Mouse (Mus musculus) liver, embryonic 11.5 days (tissue): Measurements from ENCODE around the gene Lmo4. TPM values are rescaled to one million over a fixed set of nuclear protein-coding genes. Genes with fewer than 3 reads are reported as not detected.

ENCODE experiments used
- ATAC-seq: fragments of 200-750 bp; cut with Nextera tagmentation; replicated peaks from 2 replicates; pipeline ENCODE4 v1.8.0; 2017; ENCODE audit warnings: moderate number of reproducible peaks, mild to moderate bottlenecking, moderate TSS enrichment, moderate library complexity; ENCODE audit not compliant: low FRiP score
- DNase-seq: peaks from one replicate; pipeline ENCODE4 v3.0.0-alpha.2; 2017; ENCODE audit warnings: low spot score
- H3K27ac ChIP-seq: fragments of 300-500 bp; sonication (generic); 2 replicates; pipeline ENCODE4 v1.5.1; 2014; ENCODE audit warnings: mild to moderate bottlenecking, low read depth, low read length, control low read depth
- H3K27me3 ChIP-seq: fragments of 300-500 bp; sonication (generic); replicated peaks from 2 replicates; pipeline ENCODE4 v1.6.1; 2014; ENCODE audit warnings: low read length, mixed read lengths; ENCODE audit not compliant: control insufficient read depth, insufficient read depth
- H3K36me3 ChIP-seq: fragments of 300-500 bp; sonication (generic); 2 replicates; pipeline ENCODE4 v1.6.1; 2014; ENCODE audit warnings: mild to moderate bottlenecking, low read length, moderate library complexity, mixed read lengths; ENCODE audit not compliant: control insufficient read depth, insufficient read depth
- H3K4me1 ChIP-seq: fragments of 300-500 bp; sonication (generic); replicated peaks from 2 replicates; pipeline ENCODE4 v1.6.1; 2014; ENCODE audit warnings: low read length, mixed read lengths; ENCODE audit not compliant: control insufficient read depth, insufficient read depth
- H3K4me2 ChIP-seq: fragments of 300-500 bp; sonication (generic); 2 replicates; pipeline ENCODE4 v1.6.1; 2014; ENCODE audit warnings: mild to moderate bottlenecking, control low read depth, moderate library complexity
- H3K4me3 ChIP-seq: fragments of 300-500 bp; sonication (generic); 2 replicates; pipeline ENCODE4 v1.5.1; 2014; ENCODE audit warnings: low read depth, low read length, control low read depth
- H3K9ac ChIP-seq: fragments of 300-500 bp; sonication (generic); 2 replicates; pipeline ENCODE4 v1.6.1; 2014; ENCODE audit warnings: low read depth, low read length, control low read depth
- H3K9me3 ChIP-seq: fragments of 300-500 bp; sonication (generic); 2 replicates; pipeline ENCODE4 v1.6.1; 2016; ENCODE audit warnings: low read length, inconsistent platforms, mixed read lengths; ENCODE audit not compliant: control insufficient read depth
- WGBS: fragments of 180-500 bp; shearing (Covaris S2); extraction: QIAGEN DNeasy Blood & Tissue Kit; methylation state at CpG from one replicate; pipeline ENCODE4 v1.1.7; 2014; 5-methylcytosine and 5-hydroxymethylcytosine counted together
- polyA plus RNA-seq: library from polyadenylated mRNA; unstranded; fragments of >200 nt; fragmentation: Nextera tagmentation; extraction: Ambion mirVana; gene quantifications from 2 replicates; pipeline ENCODE4 v1.2.1, GENCODE M21; 2014

Gene Lmo4
- polyA plus RNA-seq, 1 experiment from 2014 or later: 43.4 TPM

- ATAC-seq (no peak), DNase-seq (no peak)
- no peaks in the 10 kb centered on the region for H3K4me1 ChIP-seq
- 84% methylated on average over 8 of the region's 8 CpGs for WGBS
- no peaks in the 10 kb centered on the region for H3K36me3 ChIP-seq
- no peak overlapping the region for H3K9ac ChIP-seq
- no peak overlapping the region for H3K27ac ChIP-seq
- no peaks in the 10 kb centered on the region for H3K27me3 ChIP-seq
- H3K9me3 ChIP-seq: no peaks in the 10 kb centered on the region
- no peak overlapping the region for H3K4me3 ChIP-seq
- no peak overlapping the region for H3K4me2 ChIP-seq
These were observed 38.4 kb downstream of the Lmo4 start for GRCm38 (mm10) chr3:144166439-144167155.

- Histone ChIP-seq H3K27ac (no peak overlapping the region), H3K27me3 (no peaks in the 10 kb centered on the region), H3K9me3 (no peaks in the 10 kb centered on the region), H3K36me3 (no peaks in the 10 kb centered on the region), H3K9ac (no peak overlapping the region), H3K4me3 (no peak overlapping the region), H3K4me2 (no peak overlapping the region), H3K4me1 (no peaks in the 10 kb centered on the region)
- WGBS: 77% methylated on average over 12 of the region's 12 CpGs
- DNase-seq (no peak), ATAC-seq (no peak)
These were observed 39.6 kb downstream of the Lmo4 start for GRCm38 (mm10) chr3:144165439-144165838.

DNA sequence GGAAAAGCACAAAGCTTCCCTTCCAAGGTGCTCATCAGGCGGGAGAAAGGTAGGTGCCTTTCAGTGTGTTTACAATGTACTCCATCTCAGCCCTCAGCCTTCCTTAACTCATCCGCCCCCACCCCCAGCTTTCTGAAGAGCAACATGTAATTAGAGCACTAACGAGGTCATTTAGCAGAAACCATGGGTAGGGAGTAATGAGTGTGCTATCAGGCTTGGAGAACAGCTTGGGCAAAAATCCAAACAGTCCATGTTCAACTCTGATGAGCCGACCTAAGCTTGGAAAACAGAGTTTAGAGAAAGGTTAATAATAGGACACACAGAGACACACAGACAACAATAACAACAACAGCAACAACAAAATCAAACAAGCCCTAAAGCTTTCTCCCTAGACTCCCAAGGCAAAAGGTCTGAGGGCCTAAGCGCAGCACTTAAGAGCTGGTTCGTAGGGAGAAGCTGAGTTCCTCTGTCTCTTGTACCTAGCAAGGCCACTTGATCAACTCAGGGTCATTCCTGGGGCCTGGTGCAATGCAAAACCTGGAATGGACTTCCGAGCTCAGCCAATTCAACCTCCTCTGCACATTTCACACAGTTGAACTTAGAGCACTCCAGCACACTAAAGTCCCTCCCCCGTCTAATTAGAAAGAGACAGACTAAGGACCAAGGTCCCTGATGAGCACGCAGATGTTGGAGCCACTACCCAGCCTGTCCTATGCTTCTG is 40.2 kb downstream of the Lmo4 start:
- no peaks in the 10 kb centered on the region for H3K4me1 ChIP-seq
- H3K36me3 ChIP-seq: no peaks in the 10 kb centered on the region
- no peak overlapping the region for H3K4me3 ChIP-seq
- no peaks in the 10 kb centered on the region for H3K9me3 ChIP-seq
- DNase-seq (no peak), ATAC-seq (no peak)
- WGBS: 60% methylated on average over 9 of the region's 9 CpGs
- no peak overlapping the region for H3K27ac ChIP-seq
- no peak overlapping the region for H3K4me2 ChIP-seq
- no peaks in the 10 kb centered on the region for H3K27me3 ChIP-seq
- H3K9ac ChIP-seq: no peak overlapping the region

- ATAC-seq (no peak), DNase-seq (no peak)
- Histone ChIP-seq H3K27me3 (no peaks in the 10 kb centered on the region), H3K4me3 (no peak overlapping the region), H3K36me3 (no peaks in the 10 kb centered on the region), H3K27ac (no peak overlapping the region), H3K4me2 (no peak overlapping the region), H3K9me3 (no peaks in the 10 kb centered on the region), H3K4me1 (no peaks in the 10 kb centered on the region), H3K9ac (no peak overlapping the region)
- 87% methylated on average over 2 of the region's 2 CpGs for WGBS
These were observed 41.3 kb downstream of the Lmo4 start for GRCm38 (mm10) chr3:144163718-144164117.

- no peaks in the 10 kb centered on the region for H3K36me3 ChIP-seq
- no peak overlapping the region for H3K9ac ChIP-seq
- no peaks in the 10 kb centered on the region for H3K4me1 ChIP-seq
- no peak overlapping the region for H3K4me3 ChIP-seq
- DNase-seq: no peak
- H3K27ac ChIP-seq: no peak overlapping the region
- no peak for ATAC-seq
- no peaks in the 10 kb centered on the region for H3K27me3 ChIP-seq
- H3K4me2 ChIP-seq: no peak overlapping the region
- H3K9me3 ChIP-seq: no peaks in the 10 kb centered on the region
- WGBS: 47% methylated on average over 8 of the region's 8 CpGs
These were observed 42.9 kb downstream of the Lmo4 start for GRCm38 (mm10) chr3:144162156-144162555.

DNA sequence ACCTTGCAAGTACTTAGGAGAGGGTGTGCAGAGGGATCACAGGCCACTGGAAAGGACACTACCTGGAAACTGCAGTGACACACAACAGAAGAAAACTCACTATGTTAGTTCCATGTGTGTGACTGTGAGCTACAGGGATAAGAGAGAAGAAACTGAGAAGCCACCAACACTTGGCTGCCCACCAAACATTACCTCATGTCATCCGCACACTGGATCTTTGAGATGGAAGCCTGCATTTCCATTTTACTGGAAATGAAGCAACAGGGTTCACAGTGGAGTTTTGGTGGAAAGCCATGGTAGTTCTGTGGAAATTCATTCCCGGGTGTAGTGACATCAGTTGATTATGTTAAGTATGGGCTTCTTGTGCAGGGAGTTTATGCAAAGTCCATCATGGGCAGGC is 43.8 kb downstream of the Lmo4 start:
- no peak overlapping the region for H3K4me2 ChIP-seq
- ATAC-seq: no peak
- no peaks in the 10 kb centered on the region for H3K27me3 ChIP-seq
- WGBS: 79% methylated on average over 2 of the region's 2 CpGs
- no peaks in the 10 kb centered on the region for H3K36me3 ChIP-seq
- no peak overlapping the region for H3K4me3 ChIP-seq
- H3K9ac ChIP-seq: no peak overlapping the region
- no peaks in the 10 kb centered on the region for H3K4me1 ChIP-seq
- DNase-seq: no peak
- no peak overlapping the region for H3K27ac ChIP-seq
- no peaks in the 10 kb centered on the region for H3K9me3 ChIP-seq

DNA sequence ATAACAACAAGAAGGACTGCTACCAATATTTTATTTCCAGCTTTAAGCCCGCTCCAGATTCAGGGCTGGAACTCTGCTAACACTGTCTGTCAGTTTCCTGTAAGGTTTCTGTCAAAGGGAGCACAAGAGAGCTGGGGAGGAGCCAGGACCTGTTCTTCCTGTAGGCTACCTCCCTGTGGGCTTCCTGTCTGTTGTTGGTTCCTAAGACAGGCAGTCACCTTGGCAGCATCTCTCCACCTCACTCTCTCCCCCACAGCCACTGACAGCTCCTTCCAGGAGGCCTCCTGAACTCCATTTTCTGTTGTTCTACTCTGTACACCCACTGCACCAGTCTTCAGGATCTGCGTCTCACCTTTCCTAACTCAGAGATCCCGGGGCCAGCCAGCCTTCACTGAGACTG is 49.3 kb downstream of the Lmo4 start:
- no peak overlapping the region for H3K27ac ChIP-seq
- no peaks in the 10 kb centered on the region for H3K36me3 ChIP-seq
- no peak overlapping the region for H3K9ac ChIP-seq
- no peak overlapping the region for H3K4me2 ChIP-seq
- 65% methylated on average over 3 of the region's 3 CpGs for WGBS
- no peaks in the 10 kb centered on the region for H3K4me1 ChIP-seq
- DNase-seq: no peak
- no peak overlapping the region for H3K4me3 ChIP-seq
- H3K27me3 ChIP-seq: no peaks in the 10 kb centered on the region
- ATAC-seq: no peak
- H3K9me3 ChIP-seq: no peaks in the 10 kb centered on the region

- no peaks in the 10 kb centered on the region for H3K9me3 ChIP-seq
- H3K27me3 ChIP-seq: no peaks in the 10 kb centered on the region
- H3K36me3 ChIP-seq: no peaks in the 10 kb centered on the region
- ATAC-seq (no peak), DNase-seq (no peak)
- H3K4me3 ChIP-seq: no peak overlapping the region
- no peak overlapping the region for H3K4me2 ChIP-seq
- 39% methylated on average over 2 of the region's 2 CpGs for WGBS
- no peak overlapping the region for H3K9ac ChIP-seq
- no peak overlapping the region for H3K27ac ChIP-seq
- no peaks in the 10 kb centered on the region for H3K4me1 ChIP-seq
These were observed 51.6 kb downstream of the Lmo4 start for GRCm38 (mm10) chr3:144153395-144153794.

DNA sequence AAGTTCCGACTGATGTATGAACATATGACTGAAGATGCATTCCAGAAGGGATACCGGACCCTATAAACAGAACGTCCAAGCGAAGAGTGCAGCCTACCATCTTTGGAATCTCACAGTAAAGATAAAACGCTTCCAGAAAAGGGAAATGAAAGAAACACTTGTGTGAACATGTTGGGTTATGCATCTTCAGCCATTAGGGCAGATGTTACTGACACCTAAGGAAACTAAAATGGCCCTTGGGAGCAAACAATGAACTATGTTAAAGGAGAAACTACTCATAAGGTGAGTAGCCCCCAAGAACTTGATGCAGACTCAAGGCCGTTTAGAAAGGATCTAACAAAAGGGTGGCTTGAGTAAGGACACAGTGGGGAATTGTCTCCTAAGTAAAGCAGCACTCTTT is 54.0 kb downstream of the Lmo4 start:
- no peak overlapping the region for H3K4me2 ChIP-seq
- H3K36me3 ChIP-seq: no peaks in the 10 kb centered on the region
- ATAC-seq: no peak
- H3K27me3 ChIP-seq: no peaks in the 10 kb centered on the region
- WGBS: 84% methylated on average over 6 of the region's 6 CpGs
- no peak overlapping the region for H3K27ac ChIP-seq
- DNase-seq: no peak
- no peaks in the 10 kb centered on the region for H3K4me1 ChIP-seq
- H3K9me3 ChIP-seq: no peaks in the 10 kb centered on the region
- no peak overlapping the region for H3K9ac ChIP-seq
- H3K4me3 ChIP-seq: no peak overlapping the region
